Mouse (Mus musculus) monocyte, adult 5-6 weeks (primary cell): ENCODE results near the gene Brd4. TPM values are rescaled to one million over a fixed set of nuclear protein-coding genes. Genes with fewer than 3 reads are reported as not detected.

Experiments used
- ATAC-seq: fragments of 153-309, 156-312 bp; replicated peaks from 2 replicates; pipeline ENCODE4 v1.8.0; 2017; ENCODE audit warnings: mild to moderate bottlenecking; ENCODE audit not compliant: low TSS enrichment, insufficient number of reproducible peaks, severe bottlenecking, poor library complexity, low FRiP score
- total RNA-seq: library from RNA; stranded (forward); fragments of 200-1000, 200-491, 200-594 nt; gene quantifications from 3 replicates; pipeline ENCODE4 v1.2.3, GENCODE M21; 2017

Brd4 gene
- total RNA-seq = 35.0 to 93.9 TPM (median 47.1 TPM) in 3 replicates

- peak; percentile 70 for ATAC-seq
Observed at GRCm38 (mm10) chr17:32284262-32285137, at the start of gene Brd4. Gene Brd4 (minus strand): TSS chr17:32284722.

DNA sequence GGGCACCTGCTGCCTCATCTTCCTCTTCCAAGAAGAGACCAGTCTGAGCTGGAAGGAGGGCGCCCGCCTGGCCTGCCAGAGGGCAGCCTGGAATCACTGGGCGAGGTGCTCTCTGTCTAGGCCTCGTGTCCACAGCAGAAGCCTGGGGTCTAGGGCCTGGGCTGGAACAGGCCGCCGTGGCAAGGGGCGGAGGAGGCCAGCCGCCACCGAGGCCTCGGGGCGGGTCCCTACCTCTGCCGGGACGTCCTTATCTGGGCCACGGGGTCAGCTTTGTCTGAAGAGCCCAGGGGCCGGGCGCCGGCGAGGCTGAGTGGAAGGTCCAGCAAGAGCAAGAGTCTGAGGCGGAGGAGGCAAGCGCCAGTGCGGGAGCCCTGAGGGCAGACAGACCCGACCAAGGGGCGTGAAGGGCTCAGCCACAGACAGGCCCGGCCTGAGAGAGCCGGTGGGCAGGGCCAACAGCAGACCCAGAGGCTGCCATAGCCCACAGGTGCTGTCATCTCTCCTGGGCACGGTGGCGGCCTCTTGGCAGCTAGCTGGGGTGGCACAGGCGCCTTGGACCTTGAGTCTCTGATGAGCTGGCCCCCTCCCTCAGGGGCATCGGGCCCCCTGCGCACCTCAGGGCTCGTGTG, 49.3 kb upstream of the Brd4 start:
- ATAC-seq = no peak

GRCm38 (mm10) chr17:32327501-32327900, 43.0 kb upstream of the Brd4 start:
- ATAC-seq = no peak

GRCm38 (mm10) chr17:32322809-32323208, 38.3 kb upstream of the Brd4 start:
- ATAC-seq = no peak

GRCm38 (mm10) chr17:32321836-32322235, 37.3 kb upstream of the Brd4 start:
- no peak for ATAC-seq

DNA sequence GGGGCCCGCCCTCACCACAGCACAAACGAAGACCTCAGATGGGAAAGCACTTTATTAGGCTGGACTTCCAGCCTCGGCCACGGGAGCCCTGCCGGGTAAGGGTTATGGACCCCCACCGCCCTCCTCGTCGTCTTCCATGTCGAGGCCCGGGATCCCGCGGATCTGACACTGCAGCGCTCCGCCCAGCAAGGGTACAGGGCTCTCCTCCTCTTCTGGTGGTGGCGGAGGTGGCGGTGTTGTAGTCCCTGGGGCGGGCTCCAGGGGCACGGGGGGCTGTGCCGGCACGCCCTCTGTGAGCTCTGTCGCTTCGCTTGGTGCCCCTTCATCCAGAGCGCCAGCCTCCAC, 36.8 kb upstream of the Brd4 start:
- peak; percentile 15 for ATAC-seq

DNA sequence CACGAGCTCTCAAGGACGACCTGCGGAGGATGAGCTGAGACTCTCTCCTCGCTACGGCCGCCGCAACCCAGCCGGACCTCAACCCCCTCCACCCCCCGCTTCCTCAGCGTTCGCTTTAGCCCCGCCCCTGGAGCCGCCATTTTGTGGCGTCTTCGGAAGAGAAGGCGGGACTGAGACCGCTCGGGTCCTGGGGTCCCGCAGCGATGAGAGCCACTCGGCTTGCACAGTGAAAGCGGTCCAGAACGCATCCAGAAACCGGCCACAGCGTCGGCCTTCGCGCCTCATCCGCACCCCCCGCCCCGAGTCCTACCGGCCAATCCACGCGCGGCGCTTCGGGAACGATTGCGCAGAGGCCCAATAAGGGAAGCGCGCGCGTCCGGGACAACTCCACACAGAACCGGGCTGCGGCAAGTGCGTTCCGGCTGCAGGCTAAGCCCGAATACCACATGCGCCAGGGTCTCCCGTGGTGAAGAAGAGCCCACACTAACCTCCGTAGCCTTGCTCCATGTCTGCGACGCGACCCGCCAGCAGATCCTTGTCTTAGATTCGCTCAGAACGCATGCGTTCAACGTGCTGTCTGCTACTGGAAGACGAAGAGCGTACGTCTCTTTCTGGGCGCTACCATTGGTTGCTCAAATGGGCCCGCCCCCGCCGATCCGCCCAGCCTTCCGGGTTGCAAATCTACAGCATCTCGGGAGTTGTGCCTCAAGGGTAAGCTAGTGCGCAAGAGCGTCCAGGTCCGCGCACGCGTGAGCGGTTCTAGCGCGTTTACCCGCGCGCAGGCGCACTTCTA, 36.3 kb upstream of the Brd4 start, which contains the start of gene Akap8:
TSS of gene Akap8 (minus strand) at position 642 of the 793 bp plus-strand sequence.
- peak; percentile 96 for ATAC-seq

GRCm38 (mm10) chr17:32319950-32320349, 35.4 kb upstream of the Brd4 start:
- ATAC-seq = no peak

GRCm38 (mm10) chr17:32317708-32318107, 33.2 kb upstream of the Brd4 start:
- no peak for ATAC-seq

DNA sequence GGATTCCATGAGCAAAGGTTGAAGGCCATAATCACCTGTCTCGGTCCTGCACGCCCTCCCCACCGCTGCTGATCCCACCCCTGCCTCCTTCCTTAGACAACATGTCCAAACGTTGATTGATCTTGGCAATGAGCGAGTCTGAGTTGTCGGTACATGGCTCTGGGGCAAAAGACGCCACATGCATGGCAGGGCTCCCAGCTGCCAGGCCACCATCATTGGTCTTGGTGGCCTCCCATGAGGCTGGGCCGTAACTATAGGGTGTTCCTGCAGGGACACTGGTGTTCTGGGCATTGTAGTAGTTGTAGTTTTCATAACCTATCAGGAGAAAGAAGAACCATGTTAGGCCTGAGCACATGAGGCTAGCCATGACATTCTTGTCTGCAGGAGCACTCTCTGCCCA, 32.5 kb upstream of the Brd4 start:
- ATAC-seq = no peak

- no peak for ATAC-seq
Observed at GRCm38 (mm10) chr17:32315560-32315959, 31.0 kb upstream of the Brd4 start.

DNA sequence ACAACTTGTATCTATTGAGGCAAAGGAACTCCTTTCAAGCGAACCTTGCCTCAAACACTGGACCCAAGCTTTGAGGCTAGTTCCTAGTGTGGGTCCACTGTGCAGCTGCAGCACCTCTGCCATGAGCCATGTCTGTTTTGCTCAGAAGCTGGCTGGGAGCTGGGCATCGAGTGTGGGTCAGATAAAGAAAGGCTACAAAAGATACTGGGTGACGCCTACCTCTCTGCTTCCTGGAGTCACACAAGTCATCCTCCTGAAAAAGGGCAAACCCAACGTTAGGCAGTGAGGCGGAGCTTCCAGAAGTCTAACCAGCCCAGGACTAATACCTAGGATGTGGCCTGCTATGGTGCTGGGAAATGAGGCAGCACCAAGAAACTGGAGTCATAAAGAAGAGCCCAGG, 29.4 kb upstream of the Brd4 start:
- no peak for ATAC-seq

GRCm38 (mm10) chr17:32312801-32313200, 28.3 kb upstream of the Brd4 start:
- ATAC-seq = no peak

GRCm38 (mm10) chr17:32307963-32308362, 23.4 kb upstream of the Brd4 start:
- ATAC-seq = no peak

- ATAC-seq = no peak
Observed at GRCm38 (mm10) chr17:32298125-32298524, 13.6 kb upstream of the Brd4 start.

- no peak for ATAC-seq
Observed at GRCm38 (mm10) chr17:32295901-32296300, 11.4 kb upstream of the Brd4 start.

DNA sequence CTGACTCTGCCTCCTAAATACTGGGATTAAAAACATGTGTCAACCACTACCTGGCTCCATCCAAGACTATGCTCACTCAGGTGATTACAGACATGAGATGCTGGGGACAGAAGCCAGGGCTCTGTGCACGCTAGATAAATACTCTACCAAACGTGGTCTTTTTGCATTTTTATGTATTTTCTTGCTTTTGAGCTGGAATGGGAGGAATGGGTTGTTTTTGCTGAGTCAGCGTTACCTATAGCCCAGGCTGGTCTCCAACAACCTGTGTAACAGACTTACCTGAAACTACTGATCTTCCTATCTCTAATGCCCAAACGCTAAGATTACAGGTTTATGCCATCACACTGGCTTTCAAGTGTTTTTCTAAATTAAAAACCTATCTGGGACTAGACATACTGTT, 10.6 kb upstream of the Brd4 start:
- ATAC-seq = no peak

DNA sequence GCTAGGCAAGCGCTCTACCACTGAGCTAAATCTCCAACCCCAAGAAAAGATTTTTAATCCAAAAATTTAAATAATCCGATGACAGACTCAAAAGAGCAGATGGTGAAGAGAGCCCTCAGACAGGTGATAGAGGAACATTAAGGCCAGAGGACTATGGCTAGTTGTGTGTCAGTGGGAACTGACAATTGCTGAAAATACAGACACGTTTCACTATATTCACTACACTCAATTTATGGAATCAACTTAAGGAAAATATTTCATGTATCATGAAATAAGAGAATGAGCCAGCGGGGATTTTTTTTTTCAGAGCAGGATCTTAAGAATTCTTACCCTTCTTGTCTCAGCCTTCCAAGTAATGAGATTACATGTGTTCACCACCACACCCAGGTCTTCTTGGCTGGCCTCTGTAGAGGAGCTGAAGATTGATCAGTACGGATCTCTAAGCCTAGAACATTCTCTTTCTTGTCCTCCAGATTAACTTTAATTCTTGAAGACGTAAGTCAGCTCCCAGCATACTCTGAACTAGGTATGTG, 682 bp upstream of the Brd4 start:
- ATAC-seq = no peak

DNA sequence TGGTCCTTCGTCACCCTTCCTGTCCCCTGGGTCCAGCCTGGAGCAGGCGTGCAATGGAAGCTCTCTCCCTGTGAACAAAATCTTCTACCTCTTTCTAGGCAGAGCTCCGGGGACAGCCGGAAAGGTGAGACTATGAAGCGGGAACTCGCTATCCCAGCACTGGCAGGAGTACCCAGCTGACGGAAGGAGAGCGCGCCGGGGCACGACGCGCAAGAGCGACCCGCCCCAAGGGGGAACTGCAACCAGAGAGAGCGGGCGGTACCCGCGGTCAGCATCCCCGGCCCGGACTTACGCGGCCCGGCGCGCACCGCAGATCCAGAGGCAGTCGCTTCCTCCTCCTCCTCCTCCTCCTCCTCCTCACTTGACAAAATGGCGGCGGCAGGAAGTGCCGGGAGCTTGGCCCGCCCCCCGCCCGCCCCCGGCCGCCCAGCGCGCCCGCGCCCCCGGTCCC, 726 bp downstream of the Brd4 start:
- peak; percentile 83 for ATAC-seq
